Mouse (Mus musculus) kidney, postnatal 4 days (tissue): ENCODE measurements at regions not wholly inside any gene's neighbourhood (a gene's known extent, or its start where the extent isn't known, plus 50 kb on each side); places are given as distances from the start of the nearest gene placed in this dataset.

Experiments used
- DNase-seq, 2 experiments: peaks; one replicate each; pipeline ENCODE4 v3.0.0; 2021; ENCODE audit warnings: mixed read lengths in 2 of 2

GRCm38 (mm10) chr7:63020042-63020441 is 192.3 kb downstream of the Chrna7 start:
- DNase-seq = no peak

- DNase-seq = no peak
Observed at GRCm38 (mm10) chr7:63018859-63019575, 193.4 kb downstream of the Chrna7 start.

GRCm38 (mm10) chr7:62981109-62981508 is 157.6 kb upstream of the A26c2 start:
- peak; percentile 8 to 12 for DNase-seq
